Mouse (Mus musculus) hindbrain, embryonic 13.5 days (tissue): ENCODE data around the gene Rhog. TPM values are rescaled to one million over a fixed set of nuclear protein-coding genes. Genes with fewer than 3 reads are reported as not detected.
A peak's percentile ranks its signal among the peaks of the same experiment; 100 is the strongest.

Source experiments
- ATAC-seq: fragments of 200-750 bp; cut with Nextera tagmentation; 2 replicates; pipeline ENCODE4 v1.8.0; 2017; ENCODE audit warnings: moderate TSS enrichment; ENCODE audit not compliant: low FRiP score
- H3K27ac ChIP-seq: fragments of 300-500 bp; sonication (generic); 2 replicates; pipeline ENCODE4 v1.5.1; 2015; ENCODE audit warnings: inconsistent platforms, mild to moderate bottlenecking, moderate library complexity
- H3K27me3 ChIP-seq: fragments of 300-500 bp; sonication (generic); 2 replicates; pipeline ENCODE4 v1.6.1; 2015; ENCODE audit warnings: mild to moderate bottlenecking, inconsistent platforms
- H3K36me3 ChIP-seq: fragments of 300-500 bp; sonication (generic); 2 replicates; pipeline ENCODE4 v1.6.1; 2015; ENCODE audit warnings: mild to moderate bottlenecking, inconsistent platforms
- H3K4me1 ChIP-seq: fragments of 300-500 bp; sonication (generic); replicated peaks from 2 replicates; pipeline ENCODE4 v1.6.1; 2015; ENCODE audit warnings: inconsistent platforms
- H3K4me2 ChIP-seq: fragments of 300-500 bp; sonication (generic); 2 replicates; pipeline ENCODE4 v1.6.1; 2015; ENCODE audit warnings: inconsistent platforms, mild to moderate bottlenecking, moderate library complexity
- H3K4me3 ChIP-seq: fragments of 300-500 bp; sonication (generic); 2 replicates; pipeline ENCODE4 v1.5.1; 2015; ENCODE audit warnings: mild to moderate bottlenecking, inconsistent platforms
- H3K9ac ChIP-seq: fragments of 300-500 bp; sonication (generic); 2 replicates; pipeline ENCODE4 v1.6.1; 2015; ENCODE audit warnings: mild to moderate bottlenecking, inconsistent platforms
- H3K9me3 ChIP-seq: fragments of 300-500 bp; sonication (generic); 2 replicates; pipeline ENCODE4 v1.6.1; 2016; ENCODE audit warnings: inconsistent platforms
- WGBS: fragments of 180-500 bp; shearing (Covaris S2); methylation state at CpG from one replicate; pipeline ENCODE4 v1.1.7; 2015; 5-methylcytosine and 5-hydroxymethylcytosine counted together
- polyA plus RNA-seq: library from polyadenylated mRNA; unstranded; fragments of >200 nt; fragmentation: Nextera tagmentation; extraction: Ambion mirVana; gene quantifications from 2 replicates; pipeline ENCODE4 v1.2.1, GENCODE M21; 2015

Rhog gene
- polyA plus RNA-seq, 1 experiment from 2014 or later = 21.0 TPM

- peaks cover 49% of the 10 kb centered on the region for H3K4me1 ChIP-seq
- ATAC-seq = no peak
Measured at GRCm38 (mm10) chr7:102248691-102249404, 7.0 kb downstream of the Rhog start.

GRCm38 (mm10) chr7:102246956-102247797 is 8.7 kb downstream of the Rhog start:
- Histone ChIP-seq H3K4me1 (peaks cover 49% of the 10 kb centered on the region), H3K4me3 (no peak overlapping the region), H3K36me3 (no peaks in the 10 kb centered on the region), H3K27me3 (no peaks in the 10 kb centered on the region), H3K27ac (no peak overlapping the region), H3K9me3 (no peaks in the 10 kb centered on the region), H3K9ac (no peak overlapping the region), H3K4me2 (peak overlapping the region; percentile 7; the same call in 1 of the 2 replicates)
- ATAC-seq = no peak
- 61% methylated on average over 12 of the region's 12 CpGs for WGBS

More at GRCm38 (mm10) chr7:102248691-102249404, 7.0 kb downstream of the Rhog start:
- Histone ChIP-seq H3K36me3 (no peaks in the 10 kb centered on the region), H3K9ac (peak overlapping the region; percentile 85), H3K4me2 (peak overlapping the region; percentile 90), H3K9me3 (no peaks in the 10 kb centered on the region), H3K27me3 (no peaks in the 10 kb centered on the region), H3K27ac (peak overlapping the region; percentile 67; the same call in 1 of the 2 replicates), H3K4me3 (peak overlapping the region; percentile 68)
- 33% methylated on average over 16 of the region's 16 CpGs for WGBS

GRCm38 (mm10) chr7:102246265-102246664 is 9.6 kb downstream of the Rhog start:
- ATAC-seq = no peak
- no peaks in the 10 kb centered on the region for H3K27me3 ChIP-seq
- peak overlapping the region; percentile 31; the same call in 1 of the 2 replicates for H3K9ac ChIP-seq
- H3K36me3 ChIP-seq = no peaks in the 10 kb centered on the region
- H3K4me3 ChIP-seq = no peak overlapping the region
- 68% methylated on average over 6 of the region's 6 CpGs for WGBS
- H3K27ac ChIP-seq = no peak overlapping the region
- no peak overlapping the region for H3K4me2 ChIP-seq
- no peaks in the 10 kb centered on the region for H3K9me3 ChIP-seq
- peaks cover 48% of the 10 kb centered on the region for H3K4me1 ChIP-seq

- Histone ChIP-seq H3K27me3 (no peaks in the 10 kb centered on the region), H3K4me2 (no peak overlapping the region), H3K36me3 (0 out of 2 replicates have a peak, but pooled peaks cover 3% of the 10 kb centered on the region), H3K27ac (no peak overlapping the region), H3K4me3 (no peak overlapping the region), H3K9ac (peak overlapping the region; percentile 31; the same call in 1 of the 2 replicates), H3K9me3 (no peaks in the 10 kb centered on the region), H3K4me1 (peaks cover 43% of the 10 kb centered on the region)
- 9% methylated on average over 1 of the region's 1 CpGs for WGBS
- ATAC-seq = no peak
Measured at GRCm38 (mm10) chr7:102245775-102246174, 10.1 kb downstream of the Rhog start.

- Histone ChIP-seq H3K4me1 (peaks cover 43% of the 10 kb centered on the region), H3K36me3 (peaks cover 8% of the 10 kb centered on the region), H3K4me3 (no peak overlapping the region), H3K4me2 (no peak overlapping the region), H3K9ac (no peak overlapping the region), H3K27ac (no peak overlapping the region), H3K9me3 (no peaks in the 10 kb centered on the region), H3K27me3 (no peaks in the 10 kb centered on the region)
- over 99% methylated on average over 3 of the region's 3 CpGs for WGBS
- ATAC-seq = no peak
Measured at GRCm38 (mm10) chr7:102244782-102245535, 10.9 kb downstream of the Rhog start.

GRCm38 (mm10) chr7:102243870-102244269 is 12.0 kb downstream of the Rhog start:
- Histone ChIP-seq H3K27ac (no peak overlapping the region), H3K9me3 (no peaks in the 10 kb centered on the region), H3K36me3 (peaks cover 18% of the 10 kb centered on the region), H3K4me2 (no peak overlapping the region), H3K27me3 (no peaks in the 10 kb centered on the region), H3K4me1 (peaks cover 35% of the 10 kb centered on the region), H3K9ac (no peak overlapping the region), H3K4me3 (no peak overlapping the region)
- no peak for ATAC-seq
- WGBS = 77% methylated on average over 2 of the region's 2 CpGs

GRCm38 (mm10) chr7:102242917-102243316 is 12.9 kb downstream of the Rhog start:
- H3K9me3 ChIP-seq = no peaks in the 10 kb centered on the region
- no peak for ATAC-seq
- 95% methylated on average over 3 of the region's 3 CpGs for WGBS
- H3K27me3 ChIP-seq = no peaks in the 10 kb centered on the region
- H3K4me2 ChIP-seq = no peak overlapping the region
- H3K9ac ChIP-seq = no peak overlapping the region
- H3K36me3 ChIP-seq = peaks cover 27% of the 10 kb centered on the region
- H3K4me3 ChIP-seq = no peak overlapping the region
- H3K27ac ChIP-seq = no peak overlapping the region
- H3K4me1 ChIP-seq = peaks cover 26% of the 10 kb centered on the region

- H3K27me3 ChIP-seq = no peaks in the 10 kb centered on the region
- no peak overlapping the region for H3K4me3 ChIP-seq
- peaks cover 22% of the 10 kb centered on the region for H3K4me1 ChIP-seq
- 89% methylated on average over 5 of the region's 5 CpGs for WGBS
- no peak overlapping the region for H3K27ac ChIP-seq
- peaks cover 32% of the 10 kb centered on the region for H3K36me3 ChIP-seq
- no peaks in the 10 kb centered on the region for H3K9me3 ChIP-seq
- H3K4me2 ChIP-seq = no peak overlapping the region
- ATAC-seq = no peak
- H3K9ac ChIP-seq = no peak overlapping the region
Measured at GRCm38 (mm10) chr7:102242371-102242770, 13.5 kb downstream of the Rhog start.

GRCm38 (mm10) chr7:102239591-102239990 is 16.3 kb downstream of the Rhog start:
- no peaks in the 10 kb centered on the region for H3K9me3 ChIP-seq
- no peaks in the 10 kb centered on the region for H3K27me3 ChIP-seq
- no peak overlapping the region for H3K4me2 ChIP-seq
- peaks cover 58% of the 10 kb centered on the region for H3K36me3 ChIP-seq
- no peak for ATAC-seq
- H3K9ac ChIP-seq = no peak overlapping the region
- H3K4me1 ChIP-seq = no peaks in the 10 kb centered on the region
- 93% methylated on average over 16 of the region's 16 CpGs for WGBS
- H3K4me3 ChIP-seq = no peak overlapping the region
- no peak overlapping the region for H3K27ac ChIP-seq

GRCm38 (mm10) chr7:102238686-102239286 is 17.1 kb downstream of the Rhog start:
- no peaks in the 10 kb centered on the region for H3K27me3 ChIP-seq
- H3K4me2 ChIP-seq = no peak overlapping the region
- H3K9ac ChIP-seq = no peak overlapping the region
- H3K27ac ChIP-seq = no peak overlapping the region
- H3K4me3 ChIP-seq = no peak overlapping the region
- 86% methylated on average over 8 of the region's 8 CpGs for WGBS
- H3K4me1 ChIP-seq = no peaks in the 10 kb centered on the region
- H3K36me3 ChIP-seq = peaks cover 58% of the 10 kb centered on the region
- no peak for ATAC-seq
- no peaks in the 10 kb centered on the region for H3K9me3 ChIP-seq

GRCm38 (mm10) chr7:102233059-102233458 is 22.8 kb downstream of the Rhog start:
- ATAC-seq = no peak

More at GRCm38 (mm10) chr7:102233059-102233458, 22.8 kb downstream of the Rhog start:
- Histone ChIP-seq H3K4me2 (no peak overlapping the region), H3K27me3 (no peaks in the 10 kb centered on the region), H3K27ac (no peak overlapping the region), H3K36me3 (peaks cover 49% of the 10 kb centered on the region), H3K9me3 (no peaks in the 10 kb centered on the region), H3K4me1 (no peaks in the 10 kb centered on the region), H3K9ac (no peak overlapping the region), H3K4me3 (no peak overlapping the region)
- WGBS = 84% methylated on average over 4 of the region's 4 CpGs
